Mouse (Mus musculus) megakaryocyte, embryonic 14.5 days (primary cell): Measurements from ENCODE around the gene Hoxc4.

Experiments used
- FLI1 ChIP-seq: IDR thresholded peaks from 2 replicates; pipeline ENCODE4 v1.6.1; 2012; ENCODE audit warnings: low read length, inconsistent platforms, mixed read lengths
- GATA1 ChIP-seq: IDR thresholded peaks from 3 replicates; pipeline ENCODE4 v1.6.1; 2012; ENCODE audit warnings: mixed read lengths, low read length, inconsistent platforms, borderline replicate concordance

GRCm38 (mm10) chr15:102999183-102999831 lies 19.4 kb upstream of the Hoxc4 start:
- TF ChIP-seq GATA1 (no peak), FLI1 (no peak)
